Mouse (Mus musculus) T-helper 2 cell (primary cell): Measurements from ENCODE around the gene Atxn1.

Experiments used
- in situ Hi-C: fragments of 300-600 bp; cut with MboI, MseI; formaldehyde crosslinking; loops from one replicate; pipeline ENCODE4 v1.15.1; 2025; ENCODE audit warnings: high pct_unique_total_duplicates

The Atxn1 gene

DNA sequence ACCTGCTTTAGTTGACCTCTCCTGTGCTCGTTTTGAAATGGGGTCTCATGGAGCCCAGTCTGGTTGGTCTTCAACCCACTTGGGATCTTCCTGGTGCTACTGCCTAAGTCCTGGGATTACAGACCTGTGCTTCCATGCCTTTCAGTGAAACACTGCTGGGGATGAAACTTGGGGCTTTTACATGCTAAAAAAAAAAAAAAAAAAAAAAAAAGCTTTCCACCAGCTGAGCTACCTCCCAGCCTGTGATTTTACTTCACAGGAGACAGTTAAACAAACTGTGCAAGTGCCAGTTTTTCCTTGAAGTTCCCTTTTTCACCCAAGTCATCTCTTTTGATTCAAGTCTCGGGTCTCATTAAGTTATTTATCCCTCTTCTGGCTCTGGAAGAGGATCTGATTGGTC lies 275.9 kb downstream of the Atxn1 start:
- in situ Hi-C loops, result no loop called here

DNA sequence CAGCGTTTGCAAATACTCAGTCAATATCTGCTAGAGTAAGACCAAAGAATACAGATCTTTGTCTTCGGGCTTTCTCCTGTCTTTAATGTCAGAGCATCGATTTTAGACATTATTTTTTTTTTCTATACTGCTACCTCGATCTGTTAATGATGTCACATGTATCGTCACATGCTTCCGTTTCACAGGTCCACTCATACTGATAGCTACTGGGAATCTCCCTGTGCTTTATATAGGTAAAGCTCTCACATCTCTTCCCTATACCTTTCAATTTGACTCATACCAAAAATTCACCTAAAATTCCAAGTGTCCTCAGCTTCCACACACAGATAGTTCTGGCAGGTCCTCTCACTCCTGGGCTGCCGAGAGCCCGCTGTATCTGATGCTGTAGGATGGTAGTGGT lies 277.2 kb downstream of the Atxn1 start:
- in situ Hi-C loops, result no loop called here

DNA sequence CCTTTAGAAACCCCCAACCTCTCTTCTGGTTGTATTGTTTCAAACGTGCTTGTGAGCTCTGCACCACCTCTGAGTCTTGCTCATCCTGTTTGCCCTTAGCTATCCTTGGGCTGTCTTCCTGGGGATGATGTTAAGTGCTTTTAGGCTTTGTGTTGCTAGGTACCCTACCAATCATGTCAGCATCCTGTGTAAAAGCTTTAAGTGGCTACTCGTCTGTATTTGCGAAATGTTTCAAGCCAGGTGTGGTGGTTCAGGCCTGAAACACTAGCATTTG lies 278.6 kb downstream of the Atxn1 start:
- in situ Hi-C loops, result no loop called here

DNA sequence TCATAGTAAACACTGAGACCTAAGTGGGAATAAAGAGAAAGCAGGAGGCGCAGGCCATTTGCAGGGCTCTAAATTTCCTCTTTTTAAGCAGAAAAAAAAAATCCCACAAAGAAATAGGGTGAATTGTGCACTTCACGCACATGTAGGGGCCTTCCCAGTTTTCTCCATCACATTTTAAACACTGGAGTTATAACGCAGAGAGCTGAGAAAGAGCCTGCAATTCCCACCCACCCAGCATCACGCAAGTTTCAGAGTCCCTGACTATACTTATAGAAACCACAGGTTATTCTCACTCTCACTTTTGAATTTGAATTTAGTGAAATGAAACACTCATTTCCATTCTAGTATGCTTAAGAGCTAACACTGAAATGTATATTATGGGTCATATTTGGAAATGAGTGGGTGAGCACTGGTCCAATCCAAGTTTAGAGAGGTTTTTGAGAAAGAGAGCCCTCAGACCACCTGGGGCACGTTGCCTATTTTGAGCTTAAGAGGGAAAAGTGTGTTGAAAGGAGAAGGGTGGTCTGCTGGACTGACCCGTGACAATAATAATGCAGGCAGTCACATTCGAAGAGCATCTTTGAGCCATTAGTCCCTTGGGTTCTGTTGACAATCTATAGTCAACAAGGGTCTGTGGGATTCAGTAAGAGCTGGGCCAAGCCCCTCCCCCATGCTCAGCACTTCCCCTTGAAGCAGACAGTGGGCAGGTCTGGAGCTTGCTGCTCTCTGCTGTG lies 279.1 kb downstream of the Atxn1 start:
- in situ Hi-C loops, result no loop called here

DNA sequence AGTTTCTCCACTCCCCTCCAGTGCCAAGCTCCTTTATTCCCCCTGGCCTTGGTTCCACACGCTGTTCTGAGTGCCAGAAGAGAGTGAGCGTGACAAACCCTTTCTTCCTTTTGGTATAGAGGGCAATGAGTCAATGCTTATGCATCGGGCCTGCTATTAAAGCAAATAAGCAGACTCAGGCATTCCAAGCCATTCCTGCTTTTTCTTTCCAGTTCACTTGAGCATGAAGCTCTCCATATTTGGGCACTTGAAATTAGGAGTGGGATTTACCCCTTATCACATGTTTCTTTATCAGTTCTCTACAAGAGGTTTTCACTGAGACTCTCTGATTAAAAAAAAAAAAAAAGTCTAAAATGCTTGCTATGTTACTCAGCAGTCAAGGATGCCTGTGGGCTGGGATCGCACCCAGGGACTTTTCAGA lies 279.9 kb downstream of the Atxn1 start:
- in situ Hi-C loops, result no loop called here

DNA sequence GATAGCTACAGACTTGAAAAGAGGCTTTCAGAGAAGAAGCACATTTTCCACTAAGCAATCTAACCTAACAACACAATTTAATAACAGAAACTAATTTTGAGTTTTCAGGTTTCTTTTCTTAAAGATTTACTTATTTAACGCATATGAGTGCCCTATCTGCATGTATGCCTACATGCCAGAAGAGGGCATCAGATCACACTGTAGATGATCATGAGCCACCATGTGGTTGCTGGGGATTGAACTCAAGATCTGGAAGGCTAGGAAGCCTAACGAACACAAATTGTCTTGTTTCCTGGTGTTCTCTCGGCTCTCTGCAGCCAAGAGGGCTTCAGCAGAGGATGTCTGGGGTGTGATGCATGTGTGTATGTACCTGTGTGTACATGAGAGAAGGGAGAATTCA lies 280.8 kb downstream of the Atxn1 start:
- in situ Hi-C loops, result no loop called here

DNA sequence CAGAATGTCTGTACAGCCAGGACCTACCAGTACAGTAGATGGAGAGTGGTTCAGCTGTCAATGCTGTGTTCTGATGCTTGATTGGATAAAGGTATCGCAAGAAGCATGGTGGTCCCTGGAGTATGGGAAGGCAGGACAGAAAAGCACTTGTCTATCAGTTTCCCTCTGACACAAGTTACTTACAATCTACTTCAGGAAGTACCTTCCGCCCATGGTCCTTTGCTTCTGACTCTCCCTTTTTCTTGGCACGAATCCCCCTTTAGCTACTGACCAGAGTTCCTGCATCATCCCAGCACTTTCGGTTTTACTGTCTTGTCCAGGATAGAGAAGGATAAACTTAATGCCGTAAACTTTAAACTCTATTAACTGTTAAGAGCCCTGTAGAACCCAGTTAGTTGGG lies 283.6 kb downstream of the Atxn1 start:
- in situ Hi-C loops, result no loop called here

DNA sequence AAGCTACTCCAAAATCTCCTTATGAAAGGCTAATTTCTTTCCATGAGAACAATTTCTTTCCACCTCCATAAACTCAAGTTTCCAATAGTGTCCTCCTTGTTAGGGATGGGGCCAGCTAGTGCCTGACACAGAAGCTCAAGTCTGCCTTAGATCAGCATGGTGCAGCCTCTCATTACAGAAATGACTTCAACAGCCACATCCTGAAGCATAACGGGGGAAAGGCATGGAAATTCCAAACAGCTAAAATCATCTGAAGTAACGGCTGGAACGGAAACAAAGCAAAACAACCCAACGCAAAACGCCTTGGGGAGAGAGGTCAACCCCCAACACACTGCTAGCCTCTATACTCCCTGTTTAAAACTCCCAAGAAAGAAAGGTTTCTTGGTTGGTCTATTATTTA lies 284.2 kb downstream of the Atxn1 start:
- in situ Hi-C loops, result no loop called here

DNA sequence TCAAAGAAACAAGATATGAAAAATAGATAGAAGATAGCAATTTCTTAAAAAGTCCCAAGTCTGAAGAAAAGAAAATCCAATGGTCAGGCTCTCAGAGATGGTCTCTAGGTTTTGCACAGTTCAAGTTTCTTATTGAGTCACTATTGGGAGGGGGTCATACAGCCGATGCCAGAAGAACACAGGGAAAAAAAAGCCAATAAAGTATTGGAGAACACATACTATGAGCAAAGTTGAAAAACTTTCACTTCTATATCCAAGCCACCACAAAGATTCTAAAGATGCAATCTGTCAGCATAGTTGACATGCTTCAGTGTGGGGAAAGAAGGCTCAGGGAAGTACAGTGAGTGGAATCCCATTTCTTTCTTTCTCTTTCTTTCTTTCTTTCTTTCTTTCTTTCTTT lies 285.7 kb downstream of the Atxn1 start:
- in situ Hi-C loops, result no loop called here

DNA sequence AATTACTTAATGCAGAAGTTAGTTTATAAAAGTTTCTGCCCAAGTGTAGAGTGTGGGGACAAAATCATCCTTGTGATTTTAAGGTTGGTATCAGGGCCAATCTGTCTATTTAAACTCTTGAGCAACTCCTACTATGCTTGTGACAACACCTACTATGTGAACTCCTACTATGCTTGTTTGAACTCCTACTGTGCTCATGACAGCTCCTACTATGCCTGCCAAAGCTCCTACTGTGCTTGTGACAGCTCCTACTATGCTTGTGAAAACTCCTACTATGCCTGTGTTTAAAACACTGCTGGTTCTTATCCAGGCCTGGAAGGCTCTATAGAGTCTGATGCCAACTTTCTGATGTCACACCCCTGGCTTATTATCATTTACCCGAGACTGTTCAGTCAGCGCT lies 292.2 kb downstream of the Atxn1 start:
- in situ Hi-C loops, result no loop called here

DNA sequence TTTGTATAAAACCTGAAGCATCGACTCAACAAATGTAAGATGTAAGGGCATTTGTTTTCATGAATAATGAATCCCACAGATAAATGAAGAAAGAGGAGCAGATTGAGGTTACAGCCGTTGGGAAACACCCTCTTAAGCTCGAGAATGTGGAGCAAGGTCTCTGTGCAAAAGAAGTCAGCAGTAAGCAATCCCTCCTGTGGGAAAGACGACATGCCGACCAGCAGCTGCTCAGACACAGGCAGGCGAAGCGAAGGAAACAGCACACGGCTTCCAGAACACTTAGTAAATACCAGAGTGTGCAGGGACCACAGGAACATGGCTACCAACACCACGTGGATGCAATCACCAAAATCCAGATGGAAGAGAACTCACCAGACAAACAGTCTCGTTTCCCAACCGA lies 294.8 kb downstream of the Atxn1 start:
- in situ Hi-C loops, result no loop called here

DNA sequence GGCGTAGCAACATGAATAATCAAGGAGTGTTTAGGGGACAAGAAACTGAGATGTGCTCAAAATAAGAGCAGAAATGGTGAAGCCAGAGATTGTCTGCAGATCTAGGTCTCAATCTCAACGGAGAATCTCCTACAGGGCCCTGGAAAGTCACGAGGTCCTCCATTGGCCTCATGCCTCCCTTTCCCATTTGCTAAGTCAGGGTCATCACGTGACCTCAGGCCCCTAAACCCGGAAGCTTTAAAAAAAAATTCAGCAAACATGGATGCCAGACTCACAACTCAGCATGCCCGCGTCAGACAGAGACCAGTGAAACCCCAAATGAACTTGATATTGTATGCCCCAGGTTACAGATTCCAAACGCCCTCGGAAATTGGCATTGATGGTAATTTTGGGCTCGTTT lies 302.0 kb downstream of the Atxn1 start:
- in situ Hi-C loops, result no loop called here

DNA sequence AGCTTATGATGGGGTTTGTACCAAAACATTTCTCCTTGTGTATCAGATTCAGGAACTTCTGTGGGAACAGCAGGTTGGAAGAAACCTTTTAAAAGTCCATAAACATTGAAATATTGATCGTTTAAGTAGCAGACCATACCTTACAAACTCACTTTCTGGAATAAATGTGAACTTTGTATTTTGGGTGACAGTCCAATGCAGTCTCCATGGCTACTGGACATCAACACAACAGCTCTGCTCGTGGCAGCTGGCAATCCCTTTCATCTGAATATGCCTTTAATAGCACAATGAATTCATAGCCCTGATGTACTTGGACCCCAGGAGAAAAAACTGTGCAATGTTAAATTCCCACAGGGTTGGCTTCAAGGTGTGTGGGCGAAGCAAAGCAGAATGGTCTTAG lies 302.6 kb downstream of the Atxn1 start:
- in situ Hi-C loops, result no loop called here

DNA sequence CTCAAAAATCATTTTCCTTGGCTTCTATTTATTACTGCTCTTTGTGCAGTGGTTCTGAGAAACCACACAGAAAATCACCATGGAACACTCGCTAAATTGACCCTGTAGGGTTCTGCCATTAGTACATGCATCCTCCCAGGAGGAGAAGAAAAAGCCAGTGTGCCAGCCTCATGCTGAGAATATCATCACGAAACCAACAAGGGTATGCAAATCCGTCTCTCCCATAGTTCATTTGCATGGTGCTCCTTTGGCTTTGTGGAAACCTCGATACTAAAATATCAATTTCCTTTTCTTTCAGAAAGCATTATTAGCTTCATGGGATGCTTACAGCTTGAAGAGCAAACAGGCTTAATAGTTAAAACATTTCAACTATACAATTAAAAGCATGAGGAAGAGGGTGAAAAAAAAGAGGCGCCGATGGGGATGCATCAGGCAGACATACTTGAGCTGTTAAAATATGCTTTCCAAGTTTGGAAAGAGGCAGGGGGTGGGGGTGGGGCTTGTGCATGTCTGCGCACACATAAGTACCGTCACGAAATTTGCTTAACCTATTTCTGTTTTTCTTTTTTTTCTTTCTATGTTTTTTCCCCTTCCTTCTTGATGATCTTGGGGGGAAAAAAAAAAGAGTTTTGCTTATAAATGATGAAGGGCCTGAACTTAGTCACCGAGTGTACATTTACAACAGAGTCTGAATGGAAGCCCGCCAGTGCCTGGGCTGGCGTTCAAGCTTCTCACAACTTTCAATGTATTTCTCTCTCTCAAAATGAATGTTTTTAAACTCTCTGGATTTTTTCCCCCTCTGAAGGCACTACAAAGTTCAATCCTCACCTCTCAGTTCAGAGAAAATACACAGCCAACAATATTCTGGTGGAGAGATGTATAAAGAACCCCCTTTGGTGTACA lies 303.3 kb downstream of the Atxn1 start:
- in situ Hi-C loops, result no loop called here

DNA sequence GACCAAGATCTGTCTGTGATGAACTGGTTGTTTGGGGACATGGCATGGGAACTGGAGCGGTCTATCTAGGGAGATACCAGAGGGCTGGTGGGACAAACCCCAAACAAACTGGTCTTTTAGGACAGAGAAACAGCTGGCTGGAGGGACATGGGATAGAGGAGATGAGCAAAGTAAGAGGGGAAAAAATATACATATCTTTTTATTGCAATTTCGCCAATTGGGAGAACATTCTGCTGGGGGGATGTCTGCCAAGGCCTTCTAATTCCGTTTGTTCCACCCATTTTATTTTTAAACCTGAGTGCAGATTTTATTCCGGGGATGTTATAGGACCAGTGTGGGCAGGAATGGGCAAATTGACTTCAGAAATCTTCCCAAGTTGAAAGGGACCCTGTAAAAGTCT lies 305.0 kb downstream of the Atxn1 start:
- in situ Hi-C loops, result no loop called here

DNA sequence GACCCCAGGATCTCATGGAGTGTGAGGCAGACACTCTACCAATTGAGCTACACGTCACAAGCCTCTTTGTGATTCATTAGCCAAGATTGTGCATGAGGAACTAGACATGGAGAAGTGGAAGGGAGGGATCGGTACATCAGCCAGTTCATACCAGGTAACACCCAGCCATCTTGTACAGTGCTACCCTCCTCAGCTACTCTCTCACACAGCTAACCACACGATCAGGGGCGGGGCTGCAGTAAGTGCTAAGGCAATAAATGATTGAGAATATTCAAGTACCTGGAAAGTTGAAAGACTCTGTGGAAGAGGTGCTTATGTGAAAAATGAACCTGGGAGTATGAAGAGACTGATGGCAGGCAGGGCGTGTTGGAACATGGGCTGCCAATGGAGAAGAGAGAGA lies 306.5 kb downstream of the Atxn1 start:
- in situ Hi-C loops, result no loop called here

DNA sequence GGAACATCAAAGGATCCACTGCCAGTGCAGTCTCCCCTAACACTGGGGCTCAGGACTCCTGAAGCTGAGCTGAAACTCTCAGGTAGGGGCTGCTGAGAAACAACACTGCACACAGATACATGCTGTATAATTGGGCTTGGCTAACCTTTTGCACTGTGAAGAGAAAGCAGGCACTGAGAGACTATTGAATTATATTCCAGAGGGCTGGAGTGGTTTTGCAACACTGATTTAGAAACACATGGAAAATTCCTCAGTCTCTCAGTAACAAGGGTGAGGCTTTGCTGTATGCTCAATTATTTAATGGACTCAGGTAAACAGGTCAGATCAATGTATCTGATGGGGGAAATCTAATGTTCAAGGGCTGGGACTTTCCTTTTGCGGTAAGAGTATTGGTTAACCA lies 307.6 kb downstream of the Atxn1 start:
- in situ Hi-C loops, result no loop called here

DNA sequence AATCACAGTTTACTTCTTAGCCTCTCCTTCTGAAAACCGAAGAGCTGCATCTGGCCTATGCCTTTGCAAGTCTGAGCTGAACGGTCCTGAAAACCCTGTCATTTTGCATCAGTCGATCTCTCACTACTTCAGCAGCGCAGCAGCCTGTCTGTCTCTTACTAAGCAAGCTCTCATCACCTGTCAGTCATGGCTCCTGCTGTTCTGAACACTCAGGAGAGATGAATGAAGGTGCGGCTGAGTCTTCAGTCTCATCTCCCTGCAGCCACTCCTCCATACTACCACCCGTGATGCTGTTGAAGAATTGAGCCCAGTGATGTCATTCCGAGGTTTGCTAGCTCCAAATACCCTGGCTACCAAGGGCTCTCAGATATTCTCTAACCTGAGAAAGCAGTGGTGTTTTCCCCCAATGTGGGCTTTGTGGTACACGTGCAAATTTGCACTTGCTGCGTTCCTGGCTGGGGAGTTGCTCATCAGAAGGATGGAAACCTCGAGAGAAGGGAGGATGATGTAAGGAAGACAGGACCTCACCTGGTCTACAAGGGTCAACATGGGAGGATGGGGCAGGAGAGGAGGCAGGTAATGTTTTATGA lies 313.1 kb downstream of the Atxn1 start:
- in situ Hi-C loops, result no loop called here

DNA sequence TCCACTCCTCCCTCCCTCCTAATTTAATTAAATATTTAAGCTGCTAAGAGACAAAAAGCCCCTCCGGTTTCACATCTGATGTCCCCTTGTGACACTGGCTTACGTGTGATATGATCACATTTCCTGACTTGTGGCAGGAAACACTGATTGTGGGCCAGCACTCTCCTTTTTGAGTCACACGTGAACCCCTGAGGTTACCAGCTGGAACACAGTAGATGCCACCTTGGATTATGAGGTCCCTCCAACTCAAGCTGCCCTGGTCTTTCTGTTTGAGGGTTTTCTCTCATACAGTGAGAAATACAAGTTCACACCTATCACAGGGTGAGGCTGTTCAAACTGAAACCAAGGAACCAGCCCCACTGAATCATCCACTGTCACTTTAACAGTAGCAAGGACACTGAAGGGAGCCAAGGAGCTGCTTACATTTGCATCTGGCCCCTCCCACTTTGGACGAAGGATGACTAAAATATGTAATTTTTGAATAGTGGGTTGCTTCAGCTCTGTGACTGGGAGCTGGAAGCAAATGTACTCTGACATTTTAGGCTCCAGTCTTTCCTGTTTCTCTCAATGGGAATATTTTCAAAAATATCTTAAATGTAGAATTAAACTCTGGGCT lies 315.5 kb downstream of the Atxn1 start:
- in situ Hi-C loops, result no loop called here

DNA sequence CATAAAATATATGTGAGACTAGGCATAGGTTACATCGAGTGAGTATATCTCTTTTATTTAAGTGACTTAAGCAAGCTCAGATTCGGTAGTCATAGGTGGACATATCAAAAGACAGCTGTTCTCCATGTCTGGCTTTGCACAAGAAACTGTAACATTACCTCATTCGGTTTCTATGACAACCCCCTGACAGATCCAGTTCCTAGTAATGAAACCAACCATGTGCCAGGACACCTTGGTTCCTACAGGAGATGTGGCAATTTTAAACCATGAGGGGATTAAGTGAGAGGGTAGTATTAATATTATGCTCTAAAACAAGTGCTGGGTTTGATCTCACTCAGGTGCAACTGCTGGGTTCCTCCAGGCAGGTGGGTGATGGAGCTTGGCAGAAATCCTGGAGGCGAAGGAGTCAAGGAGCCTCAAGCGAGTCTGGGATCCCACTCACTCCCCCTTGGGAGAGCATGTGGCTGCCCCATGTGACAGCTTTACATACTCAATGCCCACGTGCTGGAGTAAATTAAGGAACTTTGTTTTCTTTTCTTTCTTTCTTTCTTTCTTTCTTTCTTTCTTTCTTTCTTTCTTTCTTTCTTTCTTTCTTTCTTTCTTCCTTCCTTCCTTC lies 320.9 kb downstream of the Atxn1 start:
- in situ Hi-C loops, result no loop called here

DNA sequence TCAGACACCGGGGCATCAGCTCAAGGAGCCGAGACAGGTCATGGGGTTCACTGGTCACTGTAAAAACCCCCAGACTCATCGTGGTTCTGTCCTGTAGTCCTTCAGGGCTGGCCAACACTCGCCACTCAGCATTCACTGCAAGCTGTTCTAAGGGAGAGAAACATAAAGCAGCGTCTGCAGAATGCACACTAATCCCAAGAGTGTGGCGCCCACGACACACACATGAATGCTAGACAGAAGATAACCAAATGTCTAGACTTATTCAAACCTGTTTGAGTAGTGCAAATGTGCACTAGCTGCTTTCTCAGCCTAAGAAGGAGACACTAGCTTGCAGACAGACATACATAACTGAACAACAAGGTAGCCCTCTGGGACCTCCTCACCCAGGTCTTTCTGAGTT lies 321.9 kb downstream of the Atxn1 start:
- in situ Hi-C loops, result no loop called here

DNA sequence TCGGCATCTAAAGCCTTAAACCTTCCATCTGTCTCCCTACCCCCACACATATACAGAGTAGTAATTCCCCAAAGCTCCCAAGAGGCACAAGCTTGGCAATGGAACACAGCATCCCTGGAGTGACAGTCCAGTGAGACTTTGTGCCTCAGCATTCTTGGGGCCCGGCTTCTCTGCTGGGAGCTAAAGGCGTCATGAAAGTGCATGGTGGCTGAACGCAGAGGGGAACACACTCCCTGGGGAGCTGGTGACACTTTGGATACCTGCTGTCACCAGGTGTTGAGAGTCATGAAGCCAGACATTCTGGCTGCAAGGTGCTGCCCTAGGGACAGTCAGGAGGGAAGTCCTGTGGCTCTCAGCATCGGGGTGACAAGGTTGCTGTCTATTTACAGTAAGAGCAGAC lies 324.4 kb downstream of the Atxn1 start:
- in situ Hi-C loops, result no loop called here
